Mouse (Mus musculus): Measurements from ENCODE around the gene Slc17a1. TPM values are rescaled to one million over a fixed set of nuclear protein-coding genes. Genes with fewer than 3 reads are reported as not detected.

The Slc17a1 gene
- not detected for total RNA-seq (2021)
- long read RNA-seq, experiment 1 = 0 reads
- long read RNA-seq, experiment 2 = 0 reads

DNA sequence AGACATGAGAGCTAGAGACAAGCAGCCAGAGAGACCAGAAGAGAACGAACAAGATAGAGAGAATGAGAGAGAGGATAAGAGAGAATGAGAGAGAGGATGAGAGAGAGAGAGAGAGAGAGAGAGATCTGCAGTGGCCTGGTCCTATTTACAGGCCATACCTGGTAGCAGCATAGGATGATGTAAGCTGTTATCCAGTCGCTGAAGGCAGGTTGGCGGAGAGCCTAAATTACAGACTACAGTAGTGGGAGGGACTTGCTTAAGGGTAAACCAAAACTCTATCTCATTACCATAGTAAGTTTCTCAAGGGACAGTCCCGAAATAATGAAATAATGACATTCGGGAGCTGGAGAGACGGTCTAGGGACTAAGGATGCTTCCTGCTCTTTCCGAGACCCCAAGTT, at the start of gene Slc17a1:
Gene Slc17a1, plus strand, starts transcription at position 346 of the 400 bp plus-strand sequence.
- no peak for DNase-seq
- Histone ChIP-seq H3K27ac (no peak within 1 kb of the TSS), H3K4me3 (no peak within 1 kb of the TSS)
- intact Hi-C loops (cut with DNase I) = no loop called here
- TF ChIP-seq CTCF (IDR thresholded peaks at IDR 0.05) = no peak

DNA sequence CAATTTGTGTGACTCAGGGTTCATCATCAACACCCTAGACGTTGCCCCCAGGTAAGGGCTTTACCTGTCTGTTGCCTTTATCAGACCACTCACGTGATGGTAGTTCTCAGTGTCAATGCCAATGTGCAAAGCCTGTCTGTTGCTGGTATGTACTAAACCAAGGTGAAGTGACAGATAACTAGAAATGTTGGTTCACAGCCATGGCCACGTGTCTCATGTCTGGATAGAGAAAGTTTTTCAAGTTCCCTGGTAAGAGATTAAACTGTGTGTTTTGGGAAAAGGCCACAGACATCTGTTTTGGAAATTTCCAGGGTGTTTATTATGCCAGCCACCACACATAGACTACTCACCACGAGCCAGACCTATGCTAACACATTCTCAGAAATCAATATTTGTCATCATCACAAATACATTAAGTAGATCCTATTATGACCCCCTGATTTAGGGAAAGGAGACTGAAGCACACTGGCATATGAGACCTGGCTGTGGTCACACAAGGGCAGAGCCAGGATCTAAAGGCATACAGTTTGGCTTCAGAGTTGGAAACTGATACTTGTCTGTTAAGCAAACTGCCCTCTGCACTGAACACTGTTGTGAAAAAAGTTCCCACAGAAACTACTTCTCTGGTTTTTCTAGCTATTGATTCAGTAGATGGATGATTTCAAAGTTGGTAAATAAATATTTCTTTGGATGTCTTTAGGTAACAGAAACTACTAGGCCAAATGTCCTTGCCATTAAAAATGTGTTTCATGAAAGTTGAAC, 47.2 kb upstream of the Slc17a1 start:
- H3K4me3 ChIP-seq = no peak overlapping the region
- no peak for TF ChIP-seq CTCF (IDR thresholded peaks at IDR 0.05)
- DNase-seq = no peak
- H3K27ac ChIP-seq = no peak overlapping the region
- intact Hi-C loops (cut with DNase I) = no loop called here

DNA sequence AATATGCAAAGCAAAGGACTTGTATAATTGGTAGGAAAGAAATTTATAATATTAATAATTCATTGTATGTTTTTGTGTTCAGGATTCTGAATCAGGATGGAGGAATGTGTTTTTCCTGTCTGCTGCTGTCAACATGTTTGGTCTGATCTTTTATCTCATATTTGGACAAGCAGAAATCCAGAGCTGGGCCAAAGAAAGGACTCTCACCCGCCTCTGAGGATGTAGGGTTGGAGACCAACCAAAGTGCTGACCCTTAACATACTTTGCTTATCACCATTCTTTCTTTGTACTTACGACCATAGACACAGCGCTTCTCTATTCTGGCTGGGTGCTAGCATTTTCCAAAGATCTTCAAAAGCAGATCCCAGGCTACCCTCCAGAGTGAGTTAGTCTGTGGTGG, 45.3 kb upstream of the Slc17a1 start:
- H3K4me3 ChIP-seq = no peak overlapping the region
- no peak for DNase-seq
- no peak for TF ChIP-seq CTCF (IDR thresholded peaks at IDR 0.05)
- H3K27ac ChIP-seq = no peak overlapping the region
- intact Hi-C loops (cut with DNase I) = no loop called here

DNA sequence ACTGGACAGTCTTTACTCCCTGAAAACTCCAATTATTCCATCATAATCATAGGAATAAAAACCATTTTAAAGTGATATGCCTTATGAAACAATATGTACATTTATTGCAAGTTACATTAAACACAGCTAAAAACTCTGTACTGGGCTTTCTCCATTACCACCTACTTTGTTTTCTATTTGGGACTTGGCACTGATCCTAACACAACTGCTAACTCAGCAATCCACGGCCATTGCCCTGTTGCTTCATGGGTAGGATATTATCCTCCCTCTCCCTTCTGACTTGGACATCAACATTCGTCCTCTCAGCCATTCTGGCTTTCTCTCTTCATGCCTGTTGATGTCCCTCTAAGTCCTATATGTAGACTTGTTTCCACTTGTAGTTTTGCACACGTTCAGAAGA, 40.9 kb upstream of the Slc17a1 start:
- no peak for TF ChIP-seq CTCF (IDR thresholded peaks at IDR 0.05)
- intact Hi-C loops (cut with DNase I) = no loop called here
- no peak for DNase-seq
- no peak overlapping the region for H3K4me3 ChIP-seq
- H3K27ac ChIP-seq = no peak overlapping the region

DNA sequence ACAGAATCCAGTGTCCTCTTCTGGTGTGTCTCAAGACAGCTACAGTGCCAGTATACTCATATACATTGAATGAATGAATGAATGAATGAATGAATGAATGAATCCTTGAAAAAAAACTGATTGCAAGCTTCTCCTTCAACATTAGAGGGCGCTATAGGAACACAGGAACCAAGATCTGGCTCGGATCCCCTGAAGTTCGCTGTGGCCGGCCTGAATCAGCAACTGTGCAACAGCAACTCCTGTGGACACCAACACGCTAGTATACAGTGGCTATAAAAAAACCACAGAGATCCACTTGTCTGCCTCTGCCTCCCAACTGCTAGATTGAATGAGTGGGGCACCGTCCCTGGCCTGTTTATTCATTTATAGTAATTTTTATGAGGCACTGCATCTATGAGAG, 34.5 kb upstream of the Slc17a1 start:
- intact Hi-C loops (cut with DNase I) = loop anchor here (2.0 to 5.0 kb wide), 3 partner anchors 118 to 464 kb away; no protein-coding TSS in a partner anchor
- peak; percentile 53 for DNase-seq
- peak; percentile 75 for TF ChIP-seq CTCF (IDR thresholded peaks at IDR 0.05)
- H3K27ac ChIP-seq = no peak overlapping the region
- no peak overlapping the region for H3K4me3 ChIP-seq

DNA sequence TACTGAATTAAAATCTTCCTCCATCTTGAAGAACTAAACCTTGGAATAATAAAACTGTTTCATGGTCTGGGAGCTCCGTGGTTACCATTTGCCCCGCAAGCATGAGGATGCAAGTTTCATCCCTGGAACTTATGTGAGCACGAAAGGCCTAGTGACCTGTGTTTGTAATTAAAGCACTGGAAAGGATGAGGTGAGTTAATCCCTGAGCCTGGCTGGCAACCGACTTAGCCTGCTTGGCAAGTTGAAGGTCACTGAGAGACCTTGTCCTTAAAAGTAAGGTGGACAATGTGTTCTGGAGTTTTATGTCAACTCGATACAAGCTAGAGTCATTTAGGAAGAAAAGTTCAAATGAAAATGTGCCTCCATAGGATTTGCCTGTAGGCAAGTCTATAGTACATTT, 32.7 kb upstream of the Slc17a1 start:
- intact Hi-C loops (cut with DNase I) = loop anchor here (5.0 kb wide), 2 partner anchors 442 to 462 kb away; no protein-coding TSS in a partner anchor
- Histone ChIP-seq H3K4me3 (no peak overlapping the region), H3K27ac (no peak overlapping the region)
- no peak for DNase-seq
- TF ChIP-seq CTCF (IDR thresholded peaks at IDR 0.05) = no peak

DNA sequence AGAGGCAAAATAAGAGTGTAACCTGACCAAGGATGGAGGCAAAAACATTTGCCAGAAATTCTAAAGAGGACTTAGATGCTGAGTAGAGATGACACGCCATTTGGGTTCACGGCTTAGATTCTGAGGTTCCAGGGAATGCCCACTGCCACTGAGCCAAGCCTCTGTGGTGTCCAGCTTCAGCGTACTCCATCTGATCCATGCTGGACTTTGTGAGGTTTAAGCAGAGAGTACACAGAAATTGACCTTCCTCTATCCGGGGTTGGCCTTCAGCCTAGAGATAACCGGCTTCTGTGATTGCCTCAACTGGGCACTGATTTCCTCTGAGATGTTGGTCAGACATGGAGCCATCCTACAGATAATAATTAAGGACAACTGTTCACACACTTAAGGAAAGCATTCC, 30.9 kb upstream of the Slc17a1 start:
- no peak overlapping the region for H3K4me3 ChIP-seq
- TF ChIP-seq CTCF (IDR thresholded peaks at IDR 0.05) = no peak
- DNase-seq = no peak
- no peak overlapping the region for H3K27ac ChIP-seq
- intact Hi-C loops (cut with DNase I) = no loop called here

DNA sequence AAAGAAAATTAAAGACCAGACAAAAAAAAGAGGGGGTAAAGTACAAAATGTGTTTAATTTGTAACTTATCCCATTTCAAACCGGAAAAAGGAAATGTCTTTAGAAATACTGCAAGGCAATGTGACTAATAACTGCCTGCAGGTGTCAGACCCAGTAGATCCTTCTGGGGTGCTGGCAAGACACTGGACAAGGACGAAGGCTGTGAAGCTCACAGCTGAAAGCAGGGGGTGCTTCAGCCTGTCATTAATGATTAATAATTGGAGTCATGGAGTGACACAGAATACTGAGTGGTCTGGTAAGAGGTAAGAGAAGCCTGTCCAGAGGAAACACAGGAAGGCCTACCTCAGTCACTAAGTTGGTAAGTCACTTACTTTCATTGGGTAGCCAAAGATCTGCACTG, 28.2 kb upstream of the Slc17a1 start, which contains the start of gene Slc17a3:
Gene Slc17a3, plus strand, starts transcription at position 127 of the 400 bp plus-strand sequence.
- DNase-seq = no peak
- TF ChIP-seq CTCF (IDR thresholded peaks at IDR 0.05) = no peak
- Histone ChIP-seq H3K4me3 (no peak within 1 kb of the TSS), H3K27ac (no peak within 1 kb of the TSS)
- intact Hi-C loops (cut with DNase I) = no loop called here

DNA sequence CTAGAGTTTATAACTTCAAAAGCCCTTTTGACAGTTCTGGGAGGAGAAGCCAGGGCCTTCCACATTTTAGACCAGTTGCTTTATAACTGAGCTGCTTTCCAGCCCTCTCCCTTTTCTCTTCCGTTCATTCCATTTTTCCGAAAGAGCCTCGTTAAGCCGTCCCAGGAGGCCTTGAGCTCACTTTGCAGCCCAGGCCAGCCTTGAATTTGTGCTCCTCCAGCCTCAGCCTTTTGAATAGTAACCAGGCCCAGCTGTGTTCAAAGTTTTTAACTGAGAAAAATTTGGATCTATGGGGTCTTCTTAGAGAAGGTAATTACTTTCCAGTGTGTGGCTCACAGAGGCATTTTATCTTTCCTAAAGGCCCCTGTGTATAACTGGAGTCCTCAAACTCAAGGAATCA, 21.7 kb upstream of the Slc17a1 start:
- Histone ChIP-seq H3K4me3 (no peak overlapping the region), H3K27ac (no peak overlapping the region)
- no peak for DNase-seq
- intact Hi-C loops (cut with DNase I) = no loop called here
- TF ChIP-seq CTCF (IDR thresholded peaks at IDR 0.05) = no peak

DNA sequence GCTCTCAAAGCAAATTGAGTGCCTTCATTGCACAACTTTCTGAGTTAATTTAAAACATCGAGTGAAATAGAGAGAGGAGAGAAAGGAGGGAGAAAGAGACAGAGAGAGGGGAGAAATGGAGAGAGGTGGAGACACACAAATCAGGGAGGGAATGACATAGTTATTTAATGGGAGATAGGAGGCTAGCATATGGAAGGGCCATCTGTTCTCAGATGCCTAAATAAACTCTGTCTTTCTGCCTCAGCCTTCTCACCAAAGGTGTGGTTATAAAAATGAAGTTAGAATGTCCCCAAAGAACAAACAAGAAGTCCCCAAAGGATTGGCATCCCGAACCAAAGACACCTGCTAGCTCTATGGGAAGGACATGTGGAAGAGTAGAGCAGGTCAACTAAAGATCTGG, 18.3 kb upstream of the Slc17a1 start:
- no peak overlapping the region for H3K27ac ChIP-seq
- no peak overlapping the region for H3K4me3 ChIP-seq
- DNase-seq = no peak
- no peak for TF ChIP-seq CTCF (IDR thresholded peaks at IDR 0.05)
- intact Hi-C loops (cut with DNase I) = no loop called here

DNA sequence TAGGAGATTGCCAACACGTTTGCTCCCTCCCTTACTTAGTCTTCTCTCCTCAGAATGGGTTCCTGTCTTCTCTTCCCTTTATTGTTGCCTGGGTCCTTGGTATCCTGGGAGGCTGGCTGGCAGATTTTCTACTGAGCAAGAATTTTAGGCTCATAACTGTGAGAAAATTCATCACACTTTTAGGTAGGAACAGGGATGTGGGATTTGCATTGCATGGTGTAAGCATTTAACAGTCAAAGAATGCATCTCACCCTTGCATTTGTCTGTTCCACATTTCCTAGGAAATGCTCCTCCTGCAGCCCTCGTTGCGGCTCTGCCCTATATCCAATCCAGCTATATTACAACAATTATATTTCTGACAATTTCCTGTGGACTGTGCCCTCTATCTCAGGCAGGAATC, 11.1 kb upstream of the Slc17a1 start:
- H3K27ac ChIP-seq = no peak overlapping the region
- no peak overlapping the region for H3K4me3 ChIP-seq
- no peak for TF ChIP-seq CTCF (IDR thresholded peaks at IDR 0.05)
- no peak for DNase-seq
- intact Hi-C loops (cut with DNase I) = no loop called here

DNA sequence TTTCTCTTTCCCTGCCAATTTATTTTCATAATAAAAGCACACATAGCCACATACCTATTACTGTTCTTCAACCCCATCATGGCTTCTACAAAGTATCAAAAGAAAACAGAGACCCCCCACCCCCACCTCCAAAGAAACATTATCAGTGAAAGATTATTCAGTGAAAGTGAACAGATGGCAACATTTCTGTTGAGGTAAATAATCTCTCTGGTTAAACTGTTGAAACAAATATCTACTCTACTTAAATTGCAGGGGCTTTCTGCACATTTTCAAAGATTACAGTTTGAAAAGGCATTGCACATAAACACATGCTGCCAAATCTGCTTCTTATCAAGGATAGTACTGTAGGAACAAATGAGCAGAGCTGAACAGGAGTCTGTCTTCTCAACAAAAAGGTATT, 5.7 kb upstream of the Slc17a1 start:
- H3K4me3 ChIP-seq = no peak overlapping the region
- H3K27ac ChIP-seq = no peak overlapping the region
- no peak for TF ChIP-seq CTCF (IDR thresholded peaks at IDR 0.05)
- no peak for DNase-seq
- intact Hi-C loops (cut with DNase I) = no loop called here

DNA sequence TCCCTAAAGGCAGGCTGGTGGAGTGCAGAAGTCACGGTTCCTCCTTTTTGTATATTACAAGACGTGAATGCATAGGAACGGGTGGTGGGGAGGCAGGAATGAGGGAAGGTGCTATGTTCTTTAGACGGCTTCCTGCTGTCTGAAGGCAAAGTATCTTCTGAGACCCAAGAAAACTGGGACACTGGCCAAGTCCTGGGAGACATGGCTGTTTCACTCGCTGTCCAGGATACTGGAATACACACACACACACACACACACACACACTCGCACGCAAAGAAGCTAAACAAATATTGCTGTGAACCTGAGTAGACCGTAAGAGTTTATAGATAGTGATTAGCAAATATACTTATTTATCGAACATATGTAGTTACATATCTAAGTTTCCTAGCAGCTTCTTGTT, 2.8 kb upstream of the Slc17a1 start:
- no peak for TF ChIP-seq CTCF (IDR thresholded peaks at IDR 0.05)
- Histone ChIP-seq H3K4me3 (no peak overlapping the region), H3K27ac (no peak overlapping the region)
- intact Hi-C loops (cut with DNase I) = no loop called here
- no peak for DNase-seq

Data from gastrocnemius, adult 2 months (tissue).